Mouse (Mus musculus): Measurements from ENCODE around the gene Gm28308.

DNA sequence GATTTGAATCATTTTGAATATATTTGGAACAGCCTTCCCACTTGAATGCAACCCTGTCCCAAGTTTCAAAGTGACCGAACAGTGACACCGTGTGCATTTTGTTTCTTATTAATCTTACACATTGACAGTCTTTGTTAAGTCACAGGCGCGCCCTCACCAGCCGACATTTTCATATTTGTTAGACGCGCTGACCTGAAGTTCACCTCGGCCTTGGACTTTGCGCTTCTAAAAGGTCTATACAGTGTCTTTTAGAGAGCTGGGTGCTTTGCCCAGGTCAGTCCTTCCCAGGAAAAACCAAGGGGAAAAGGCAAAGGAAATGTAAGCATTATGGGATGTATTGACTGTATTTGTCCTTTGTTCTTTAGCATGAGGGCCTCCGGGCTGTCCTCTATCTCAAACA is 18.4 kb downstream of the Gm28308 start:
- TF ChIP-seq POLR2A (IDR thresholded peaks at IDR 0.05; ENCODE audit: low read depth, low read length), result no peak
- no peak for TF ChIP-seq CTCF (conservative IDR thresholded peaks at IDR 0.05; ENCODE audit: insufficient read depth, insufficient read length, low read depth, low read length)

Measured in kidney, adult 2 months (tissue).